Mouse (Mus musculus): ENCODE results near the gene Gm9999.
"Not testable (repeated sequence)": the region's sequence is repeated elsewhere in the genome, so short reads cannot be mapped to it uniquely, and the experiment has no call there.

The Gm9999 gene

GRCm38 (mm10) chr7:47026899-47027298 lies 43.5 kb downstream of the Gm9999 start:
- DNase-seq (ENCODE audit: low spot score in 2 of 2): not testable (repeated sequence)

GRCm38 (mm10) chr7:47027520-47027919 lies 44.1 kb downstream of the Gm9999 start:
- no peak for DNase-seq (ENCODE audit: low spot score in 2 of 2)

- DNase-seq (ENCODE audit: low spot score in 2 of 2): no peak
Measured at GRCm38 (mm10) chr7:47030517-47031193, 47.3 kb downstream of the Gm9999 start.

- DNase-seq (ENCODE audit: low spot score in 2 of 2): no peak
Measured at GRCm38 (mm10) chr7:47031371-47031770, 48.0 kb downstream of the Gm9999 start.

- no peak for DNase-seq (ENCODE audit: low spot score in 2 of 2)
Measured at GRCm38 (mm10) chr7:47034785-47035384, 51.5 kb downstream of the Gm9999 start.

GRCm38 (mm10) chr7:47035426-47035825 lies 52.0 kb downstream of the Gm9999 start:
- no peak for DNase-seq (ENCODE audit: low spot score in 2 of 2)

Data from right cerebral cortex, adult 2 months (tissue).